Mouse (Mus musculus) C2C12 (cell line): ENCODE measurements around the gene Gm4553. TPM values are rescaled to one million over a fixed set of nuclear protein-coding genes. Genes with fewer than 3 reads are reported as not detected.
"Not testable (repeated sequence)": the region's sequence is repeated elsewhere in the genome, so short reads cannot be mapped to it uniquely, and the experiment has no call there.

Experiments used
- H3K27me3 ChIP-seq: one replicate; pipeline ENCODE4 v1.6.1; 2011; ENCODE audit not compliant: control insufficient read depth, insufficient read depth, insufficient read length
- H3K36me3 ChIP-seq: one replicate; pipeline ENCODE4 v1.6.1; 2011; ENCODE audit not compliant: control insufficient read depth, insufficient read depth
- H3K4me3 ChIP-seq: one replicate; pipeline ENCODE4 v1.5.1; 2011; ENCODE audit warnings: mild to moderate bottlenecking, control low read depth; ENCODE audit not compliant: poor library complexity, insufficient read depth, severe bottlenecking
- H3K79me2 ChIP-seq: one replicate; pipeline ENCODE4 v1.6.1; 2011; ENCODE audit not compliant: control insufficient read depth, insufficient read depth
- H3K79me3 ChIP-seq: one replicate; pipeline ENCODE4 v1.6.1; 2011; ENCODE audit warnings: low read depth, control low read depth
- H3ac ChIP-seq: one replicate; pipeline ENCODE3; 2011; ENCODE audit warnings: low read depth; ENCODE audit not compliant: control insufficient read depth, insufficient read length
- CEBPB ChIP-seq: IDR thresholded peaks from one replicate; pipeline ENCODE4 v1.6.1; 2011; ENCODE audit warnings: low read depth, mild to moderate bottlenecking, control low read depth, moderate library complexity
- CTCF ChIP-seq: IDR thresholded peaks from one replicate; pipeline ENCODE4 v1.5.1; 2011; ENCODE audit not compliant: control insufficient read depth, insufficient read depth, insufficient read length
- FOSL1 ChIP-seq: IDR thresholded peaks from one replicate; pipeline ENCODE4 v1.8.0; 2011; ENCODE audit warnings: mild to moderate bottlenecking, low read length; ENCODE audit not compliant: poor library complexity, insufficient read depth, severe bottlenecking
- MAX ChIP-seq: IDR thresholded peaks from one replicate; pipeline ENCODE4 v1.6.1; 2011; ENCODE audit warnings: mild to moderate bottlenecking, control low read depth
- MYOD1 ChIP-seq: IDR thresholded peaks from one replicate; pipeline ENCODE4 v1.6.1; 2011; ENCODE audit warnings: low read depth; ENCODE audit not compliant: control insufficient read depth, insufficient read length
- MYOG ChIP-seq: IDR thresholded peaks from one replicate; pipeline ENCODE4 v1.6.1; 2011; ENCODE audit not compliant: control insufficient read depth, insufficient read length; ENCODE audit errors: extremely low read depth
- USF1 ChIP-seq: IDR thresholded peaks from one replicate; pipeline ENCODE4 v1.6.1; 2011; ENCODE audit warnings: low read depth, mild to moderate bottlenecking, control low read depth, moderate library complexity
- long read RNA-seq, 2 experiments: library from polyadenylated mRNA; unstranded; transcript quantifications; one replicate each; pipeline ENCODE4 v2.0.0; 2019 to 2020
- polyA plus RNA-seq: library from polyadenylated mRNA; unstranded; fragments of >200 nt; fragmentation: generic; extraction: Trizol; gene quantifications from one replicate; pipeline ENCODE4 v1.2.1, GENCODE M21; 2012; ENCODE audit warnings: missing spikeins

Gene Gm4553
- polyA plus RNA-seq: not detected
- long read RNA-seq, experiment 1: 0 reads
- long read RNA-seq, experiment 2: 0 reads

GRCm38 (mm10) chr7:142165639-142166038 lies at the start of gene Gm4553:
Gene Gm4553, minus strand, starts transcription at chr7:142165739.
- peaks cover 10% of the 10 kb centered on the region for H3K27me3 ChIP-seq
- H3ac ChIP-seq, H3K79me2 ChIP-seq, H3K36me3 ChIP-seq, H3K4me3 ChIP-seq, H3K79me3 ChIP-seq: not testable (repeated sequence)

- not testable (repeated sequence) for H3K79me2 ChIP-seq, H3K27me3 ChIP-seq, H3K79me3 ChIP-seq, H3ac ChIP-seq, H3K36me3 ChIP-seq, H3K4me3 ChIP-seq
Measured at GRCm38 (mm10) chr7:142212136-142212535, 46.6 kb upstream of the Gm4553 start.

- H3K27me3 ChIP-seq: peaks cover 6% of the 10 kb centered on the region
- no peaks in the 10 kb centered on the region for H3K79me3 ChIP-seq
- no peaks in the 10 kb centered on the region for H3K36me3 ChIP-seq
- no peak within 1 kb of the TSS for H3K4me3 ChIP-seq
- no peaks in the 10 kb centered on the region for H3K79me2 ChIP-seq
- H3ac ChIP-seq: no peak within 1 kb of the TSS
- TF ChIP-seq CTCF (no peak), MAX (no peak), FOSL1 (no peak), USF1 (no peak), CEBPB (no peak), MYOG (no peak), MYOD1 (no peak)
Measured at GRCm38 (mm10) chr7:142211559-142211958, 46.0 kb upstream of the Gm4553 start, which contains the start of gene Gm7579. Gene Gm7579, plus strand, starts transcription at chr7:142211859.

GRCm38 (mm10) chr7:142206891-142207290 lies 41.4 kb upstream of the Gm4553 start:
- not testable (repeated sequence) for H3ac ChIP-seq, H3K27me3 ChIP-seq, H3K36me3 ChIP-seq, H3K79me3 ChIP-seq, H3K79me2 ChIP-seq, H3K4me3 ChIP-seq

- no peaks in the 10 kb centered on the region for H3K79me2 ChIP-seq
- H3ac ChIP-seq: no peak overlapping the region
- no peaks in the 10 kb centered on the region for H3K79me3 ChIP-seq
- no peak overlapping the region for H3K4me3 ChIP-seq
- no peaks in the 10 kb centered on the region for H3K36me3 ChIP-seq
- peaks cover 6% of the 10 kb centered on the region for H3K27me3 ChIP-seq
- no peak for TF ChIP-seq USF1
- no peak for TF ChIP-seq MAX
- TF ChIP-seq CEBPB: no peak
- no peak for TF ChIP-seq MYOG
- TF ChIP-seq CTCF: no peak
- TF ChIP-seq FOSL1: no peak
- no peak for TF ChIP-seq MYOD1
Measured at GRCm38 (mm10) chr7:142205488-142205887, 39.9 kb upstream of the Gm4553 start.

- no peaks in the 10 kb centered on the region for H3K79me3 ChIP-seq
- TF ChIP-seq CTCF (no peak), CEBPB (no peak), MYOG (no peak), USF1 (no peak), MYOD1 (no peak), FOSL1 (no peak), MAX (no peak)
Measured at GRCm38 (mm10) chr7:142201064-142201463, 35.5 kb upstream of the Gm4553 start, which contains the start of gene Krtap5-3. Gene Krtap5-3, plus strand, starts transcription at chr7:142201364.

GRCm38 (mm10) chr7:142198748-142199147 lies 33.2 kb upstream of the Gm4553 start:
- no peaks in the 10 kb centered on the region for H3K36me3 ChIP-seq
- H3K4me3 ChIP-seq: no peak overlapping the region
- H3K79me2 ChIP-seq: no peaks in the 10 kb centered on the region
- no peaks in the 10 kb centered on the region for H3K27me3 ChIP-seq
- no peak overlapping the region for H3ac ChIP-seq
- TF ChIP-seq CEBPB (no peak), FOSL1 (no peak), CTCF (no peak), MYOG (no peak), MAX (no peak), MYOD1 (no peak), USF1 (no peak)
- no peaks in the 10 kb centered on the region for H3K79me3 ChIP-seq

More at GRCm38 (mm10) chr7:142201064-142201463, 35.5 kb upstream of the Gm4553 start, which contains the start of gene Krtap5-3:
- Histone ChIP-seq H3K27me3 (no peaks in the 10 kb centered on the region), H3K4me3 (no peak within 1 kb of the TSS), H3ac (no peak within 1 kb of the TSS), H3K36me3 (no peaks in the 10 kb centered on the region), H3K79me2 (no peaks in the 10 kb centered on the region)
